Mouse (Mus musculus) heart, postnatal 0 days (tissue): ENCODE results near the gene Rptor.

Experiments
- CTCF ChIP-seq: IDR thresholded peaks from 2 replicates; pipeline ENCODE4 v1.5.1; 2016; ENCODE audit warnings: antibody characterized with exemption, control low read depth, low read depth
- EP300 ChIP-seq: IDR thresholded peaks from 2 replicates; pipeline ENCODE4 v1.6.1; 2016; ENCODE audit warnings: antibody characterized with exemption, low read depth

DNA sequence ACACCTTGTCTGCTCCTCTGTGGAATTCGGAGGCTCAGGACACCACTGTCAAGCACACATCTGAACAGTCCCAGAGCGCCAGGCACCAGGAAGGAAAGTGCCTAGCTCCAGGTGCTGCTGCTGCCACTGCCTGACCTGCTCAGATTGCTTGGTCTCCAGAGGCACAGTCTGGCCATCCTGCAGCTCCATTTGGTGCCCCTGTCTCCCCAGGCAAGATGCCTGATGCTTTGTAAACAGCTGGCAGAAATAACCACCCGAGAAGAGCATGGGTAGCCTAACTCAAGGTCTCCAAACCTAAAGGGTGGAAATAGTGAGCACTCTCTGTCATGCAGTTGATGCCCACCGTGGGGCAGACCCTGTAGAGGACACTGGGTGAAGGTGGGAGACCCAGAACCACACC, 311.7 kb downstream of the Rptor start:
- TF ChIP-seq EP300 = no peak
- no peak for TF ChIP-seq CTCF
